Mouse (Mus musculus): ENCODE data around the gene Foxp1. TPM values are rescaled to one million over a fixed set of nuclear protein-coding genes. Genes with fewer than 3 reads are reported as not detected.
A peak's percentile ranks its signal among the peaks of the same experiment; 100 is the strongest.

Foxp1 gene
- polyA plus RNA-seq, 1 experiment from 2014 or later = 148 TPM

DNA sequence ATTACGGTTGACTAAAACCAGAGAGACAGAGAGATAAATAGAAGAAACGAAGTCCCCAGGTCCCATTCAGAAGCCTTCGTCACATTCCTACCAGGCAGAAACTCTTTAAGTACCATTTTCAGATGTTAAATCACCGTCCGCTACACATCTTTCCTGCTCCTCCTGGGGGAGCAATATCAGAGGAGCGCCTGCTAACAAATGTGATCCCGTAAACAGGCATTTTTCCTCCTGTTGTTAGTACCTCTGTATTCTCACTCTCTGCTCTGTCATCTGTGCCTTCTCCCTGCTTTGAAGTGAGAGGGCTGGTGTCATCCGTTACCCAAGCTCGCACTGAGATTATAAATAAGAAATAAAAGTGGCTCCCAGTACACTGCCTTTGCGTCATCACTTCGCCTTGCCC lies 384.5 kb downstream of the Foxp1 start:
- 55% methylated on average over 11 of the region's 11 CpGs for WGBS
- Histone ChIP-seq H3K36me3 (replicated peaks; ENCODE audit: control insufficient read depth, insufficient read depth, low read depth, low read length) (no peaks in the 10 kb centered on the region), H3K9me3 (replicated peaks; ENCODE audit: control insufficient read depth, low read length) (no peaks in the 10 kb centered on the region), H3K4me2 (ENCODE audit: low read depth, low read length) (no peak overlapping the region), H3K9ac (replicated peaks; ENCODE audit: low read length) (no peak overlapping the region), H3K27ac (replicated peaks; ENCODE audit: low read depth, low read length) (no peak overlapping the region), H3K27me3 (ENCODE audit: control insufficient read depth, insufficient read depth, low read length) (no peaks in the 10 kb centered on the region), H3K4me3 (ENCODE audit: low read depth, low read length) (no peak overlapping the region), H3K4me1 (ENCODE audit: control insufficient read depth, insufficient read depth, low read length) (no peaks in the 10 kb centered on the region; the same call in 1 of the 2 replicates)
- DNase-seq (ENCODE audit: low spot score) = no peak
- ATAC-seq (replicated peaks; ENCODE audit: insufficient number of reproducible peaks, low FRiP score, low TSS enrichment, low read depth) = no peak

DNA sequence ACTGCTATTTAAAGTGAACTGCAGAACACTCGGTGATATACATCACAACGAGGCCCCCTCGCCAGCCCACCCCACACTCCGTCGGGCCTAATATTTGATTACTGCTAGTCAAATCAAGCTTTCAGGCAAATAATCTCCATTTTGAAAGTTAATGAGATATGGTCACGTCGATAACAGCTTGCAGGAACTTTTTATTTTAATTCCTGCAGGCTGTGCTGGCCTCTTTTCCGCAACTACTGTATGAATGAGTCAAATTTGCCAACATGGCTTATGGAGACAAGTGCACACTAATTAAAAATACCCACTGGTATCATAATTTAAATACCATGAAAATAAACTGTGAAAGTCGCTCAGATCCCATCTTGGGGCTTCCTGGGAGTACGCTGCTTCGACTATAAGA lies 385.4 kb downstream of the Foxp1 start:
- H3K4me1 ChIP-seq (ENCODE audit: control insufficient read depth, insufficient read depth, low read length) = no peaks in the 10 kb centered on the region; the same call in 1 of the 2 replicates
- no peaks in the 10 kb centered on the region for H3K27me3 ChIP-seq (ENCODE audit: control insufficient read depth, insufficient read depth, low read length)
- H3K27ac ChIP-seq (replicated peaks; ENCODE audit: low read depth, low read length) = no peak overlapping the region
- no peak for DNase-seq (ENCODE audit: low spot score)
- no peak overlapping the region for H3K9ac ChIP-seq (replicated peaks; ENCODE audit: low read length)
- ATAC-seq (replicated peaks; ENCODE audit: insufficient number of reproducible peaks, low FRiP score, low TSS enrichment, low read depth) = no peak
- H3K4me3 ChIP-seq (ENCODE audit: low read depth, low read length) = no peak overlapping the region
- no peaks in the 10 kb centered on the region for H3K36me3 ChIP-seq (replicated peaks; ENCODE audit: control insufficient read depth, insufficient read depth, low read depth, low read length)
- 81% methylated on average over 11 of the region's 11 CpGs for WGBS
- no peaks in the 10 kb centered on the region for H3K9me3 ChIP-seq (replicated peaks; ENCODE audit: control insufficient read depth, low read length)
- no peak overlapping the region for H3K4me2 ChIP-seq (ENCODE audit: low read depth, low read length)

- Histone ChIP-seq H3K4me1 (ENCODE audit: control insufficient read depth, insufficient read depth, low read length) (no peaks in the 10 kb centered on the region; the same call in 1 of the 2 replicates), H3K4me3 (ENCODE audit: low read depth, low read length) (no peak overlapping the region), H3K27ac (replicated peaks; ENCODE audit: low read depth, low read length) (no peak overlapping the region), H3K9me3 (replicated peaks; ENCODE audit: control insufficient read depth, low read length) (no peaks in the 10 kb centered on the region), H3K9ac (replicated peaks; ENCODE audit: low read length) (no peak overlapping the region), H3K36me3 (replicated peaks; ENCODE audit: control insufficient read depth, insufficient read depth, low read depth, low read length) (no peaks in the 10 kb centered on the region), H3K27me3 (ENCODE audit: control insufficient read depth, insufficient read depth, low read length) (no peaks in the 10 kb centered on the region), H3K4me2 (ENCODE audit: low read depth, low read length) (no peak overlapping the region)
- 18% methylated on average over 11 of the region's 11 CpGs for WGBS
- ATAC-seq (replicated peaks; ENCODE audit: insufficient number of reproducible peaks, low FRiP score, low TSS enrichment, low read depth) = peak; percentile 62
- peak; percentile 67 for DNase-seq (ENCODE audit: low spot score)
Observed at GRCm38 (mm10) chr6:99135938-99136729, 386.4 kb downstream of the Foxp1 start.

DNA sequence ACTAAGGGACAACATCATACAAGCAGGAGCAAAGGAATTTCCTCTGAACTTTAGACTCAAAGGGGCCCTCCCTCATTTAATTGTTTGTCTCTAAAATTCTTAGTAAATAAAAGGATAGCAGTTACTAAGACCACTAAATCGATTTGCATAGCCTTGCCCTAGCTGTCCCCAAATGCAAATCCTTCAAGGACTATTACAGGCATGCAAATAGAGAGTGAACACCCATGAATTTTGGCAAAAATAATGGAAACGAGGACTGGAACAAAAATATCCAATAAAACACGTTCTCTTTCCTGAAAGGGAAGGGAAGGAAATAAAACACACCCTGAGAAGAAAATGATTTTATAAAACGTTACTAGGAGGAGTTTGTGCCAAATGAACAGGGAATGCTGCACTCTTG lies 390.7 kb downstream of the Foxp1 start:
- ATAC-seq (replicated peaks; ENCODE audit: insufficient number of reproducible peaks, low FRiP score, low TSS enrichment, low read depth) (no peak), DNase-seq (ENCODE audit: low spot score) (no peak)
- WGBS = 74% methylated on average over 4 of the region's 4 CpGs
- no peaks in the 10 kb centered on the region for H3K36me3 ChIP-seq (replicated peaks; ENCODE audit: control insufficient read depth, insufficient read depth, low read depth, low read length)
- H3K4me1 ChIP-seq (ENCODE audit: control insufficient read depth, insufficient read depth, low read length) = no peaks in the 10 kb centered on the region; the same call in 1 of the 2 replicates
- H3K9me3 ChIP-seq (replicated peaks; ENCODE audit: control insufficient read depth, low read length) = no peaks in the 10 kb centered on the region
- no peaks in the 10 kb centered on the region for H3K27me3 ChIP-seq (ENCODE audit: control insufficient read depth, insufficient read depth, low read length)
- no peak overlapping the region for H3K9ac ChIP-seq (replicated peaks; ENCODE audit: low read length)
- no peak overlapping the region for H3K4me3 ChIP-seq (ENCODE audit: low read depth, low read length)
- no peak overlapping the region for H3K4me2 ChIP-seq (ENCODE audit: low read depth, low read length)
- no peak overlapping the region for H3K27ac ChIP-seq (replicated peaks; ENCODE audit: low read depth, low read length)

- Histone ChIP-seq H3K4me1 (ENCODE audit: control insufficient read depth, insufficient read depth, low read length) (no peaks in the 10 kb centered on the region; the same call in 1 of the 2 replicates), H3K9ac (replicated peaks; ENCODE audit: low read length) (no peak overlapping the region), H3K4me2 (ENCODE audit: low read depth, low read length) (no peak overlapping the region), H3K27ac (replicated peaks; ENCODE audit: low read depth, low read length) (no peak overlapping the region), H3K27me3 (ENCODE audit: control insufficient read depth, insufficient read depth, low read length) (no peaks in the 10 kb centered on the region), H3K36me3 (replicated peaks; ENCODE audit: control insufficient read depth, insufficient read depth, low read depth, low read length) (no peaks in the 10 kb centered on the region), H3K9me3 (replicated peaks; ENCODE audit: control insufficient read depth, low read length) (no peaks in the 10 kb centered on the region), H3K4me3 (ENCODE audit: low read depth, low read length) (no peak overlapping the region)
- ATAC-seq (replicated peaks; ENCODE audit: insufficient number of reproducible peaks, low FRiP score, low TSS enrichment, low read depth) = no peak
- WGBS = 69% methylated on average over 10 of the region's 10 CpGs
- DNase-seq (ENCODE audit: low spot score) = no peak
Observed at GRCm38 (mm10) chr6:99130758-99131410, 391.6 kb downstream of the Foxp1 start.

DNA sequence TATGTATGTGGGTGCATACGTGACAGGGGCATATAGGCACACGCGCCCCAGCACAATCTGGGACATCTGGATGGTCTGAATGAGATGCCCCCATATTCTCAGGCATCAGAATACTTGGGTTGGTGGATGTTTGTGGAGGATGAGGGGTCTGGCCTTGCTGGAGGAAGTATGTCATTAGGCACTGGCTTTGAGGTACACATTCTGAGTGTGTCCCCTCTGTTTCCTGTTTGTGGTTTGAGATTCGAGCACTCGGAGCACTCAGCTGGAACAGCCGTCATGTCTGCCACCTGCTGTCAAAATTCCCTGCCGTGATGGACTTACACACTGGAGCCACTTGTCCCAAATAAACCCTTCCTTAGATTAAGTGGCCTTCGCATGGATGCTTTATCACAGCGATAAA lies 395.8 kb downstream of the Foxp1 start:
- H3K4me1 ChIP-seq (ENCODE audit: control insufficient read depth, insufficient read depth, low read length) = no peaks in the 10 kb centered on the region
- H3K9ac ChIP-seq (replicated peaks; ENCODE audit: low read length) = no peak overlapping the region
- no peak overlapping the region for H3K27ac ChIP-seq (replicated peaks; ENCODE audit: low read depth, low read length)
- no peaks in the 10 kb centered on the region for H3K27me3 ChIP-seq (ENCODE audit: control insufficient read depth, insufficient read depth, low read length)
- DNase-seq (ENCODE audit: low spot score) = no peak
- ATAC-seq (replicated peaks; ENCODE audit: insufficient number of reproducible peaks, low FRiP score, low TSS enrichment, low read depth) = no peak
- WGBS = 83% methylated on average over 9 of the region's 9 CpGs
- no peaks in the 10 kb centered on the region for H3K36me3 ChIP-seq (replicated peaks; ENCODE audit: control insufficient read depth, insufficient read depth, low read depth, low read length)
- no peak overlapping the region for H3K4me2 ChIP-seq (ENCODE audit: low read depth, low read length)
- H3K9me3 ChIP-seq (replicated peaks; ENCODE audit: control insufficient read depth, low read length) = no peaks in the 10 kb centered on the region
- H3K4me3 ChIP-seq (ENCODE audit: low read depth, low read length) = no peak overlapping the region

DNA sequence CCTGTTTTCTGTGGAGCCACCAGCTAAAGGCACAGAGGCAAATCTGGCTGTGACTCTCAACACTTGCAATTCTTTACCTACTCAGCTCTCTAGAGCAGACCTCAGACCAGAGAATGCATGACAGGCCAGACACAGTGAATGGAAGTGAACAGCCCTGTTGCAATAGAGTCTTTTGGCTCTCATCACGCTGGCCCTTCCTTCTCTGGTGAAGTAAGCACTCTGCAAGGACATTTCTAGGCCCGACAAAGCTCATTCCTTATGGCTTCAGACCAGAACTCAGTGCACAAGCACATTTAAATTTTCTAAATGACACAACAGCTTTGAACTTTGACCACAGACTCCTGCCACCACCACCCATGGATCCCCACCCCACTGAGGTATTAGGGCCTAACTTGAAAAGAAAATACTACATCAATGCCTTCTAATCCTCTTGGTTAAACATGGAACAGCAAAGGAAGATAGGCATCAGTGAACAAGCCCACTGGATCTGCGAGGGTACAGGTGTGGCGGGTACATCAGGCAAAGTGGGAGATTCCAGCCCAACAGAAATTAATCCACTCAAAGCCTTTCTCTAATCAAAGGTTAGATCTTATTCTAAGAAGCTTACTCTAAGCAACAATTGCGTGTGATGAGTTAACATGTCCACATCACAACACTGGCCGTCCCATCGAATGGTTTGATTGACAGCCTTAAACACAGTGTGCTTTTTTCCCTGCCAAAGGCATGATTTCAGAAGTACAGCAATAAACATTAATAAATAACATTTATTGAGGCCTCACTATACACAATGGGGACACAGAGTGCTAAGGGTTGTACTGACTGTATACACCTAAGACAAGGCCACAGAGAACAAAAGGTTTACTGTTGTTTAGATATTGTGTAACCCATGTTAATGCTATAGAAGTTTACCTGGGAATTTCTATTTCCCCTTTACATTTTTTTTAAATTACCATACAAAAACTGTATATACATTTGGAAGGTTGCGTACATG lies 401.4 kb downstream of the Foxp1 start:
- Histone ChIP-seq H3K4me1 (ENCODE audit: control insufficient read depth, insufficient read depth, low read length) (no peaks in the 10 kb centered on the region), H3K4me2 (ENCODE audit: low read depth, low read length) (no peak overlapping the region), H3K36me3 (replicated peaks; ENCODE audit: control insufficient read depth, insufficient read depth, low read depth, low read length) (no peaks in the 10 kb centered on the region), H3K4me3 (ENCODE audit: low read depth, low read length) (no peak overlapping the region), H3K9ac (replicated peaks; ENCODE audit: low read length) (no peak overlapping the region), H3K27me3 (ENCODE audit: control insufficient read depth, insufficient read depth, low read length) (no peaks in the 10 kb centered on the region), H3K9me3 (replicated peaks; ENCODE audit: control insufficient read depth, low read length) (no peaks in the 10 kb centered on the region), H3K27ac (replicated peaks; ENCODE audit: low read depth, low read length) (no peak overlapping the region)
- ATAC-seq (replicated peaks; ENCODE audit: insufficient number of reproducible peaks, low FRiP score, low TSS enrichment, low read depth) (no peak), DNase-seq (ENCODE audit: low spot score) (no peak)
- WGBS = 84% methylated on average over 8 of the region's 8 CpGs

Measured in embryonic facial prominence, embryonic 11.5 days (tissue).